Mouse (Mus musculus) kidney, adult 8-10 months (tissue): ENCODE results near the gene Syngr1.

Experiments
- DNase-seq, 2 experiments: peaks; one replicate each; pipeline ENCODE4 v3.0.0; 2022

Syngr1 gene

DNA sequence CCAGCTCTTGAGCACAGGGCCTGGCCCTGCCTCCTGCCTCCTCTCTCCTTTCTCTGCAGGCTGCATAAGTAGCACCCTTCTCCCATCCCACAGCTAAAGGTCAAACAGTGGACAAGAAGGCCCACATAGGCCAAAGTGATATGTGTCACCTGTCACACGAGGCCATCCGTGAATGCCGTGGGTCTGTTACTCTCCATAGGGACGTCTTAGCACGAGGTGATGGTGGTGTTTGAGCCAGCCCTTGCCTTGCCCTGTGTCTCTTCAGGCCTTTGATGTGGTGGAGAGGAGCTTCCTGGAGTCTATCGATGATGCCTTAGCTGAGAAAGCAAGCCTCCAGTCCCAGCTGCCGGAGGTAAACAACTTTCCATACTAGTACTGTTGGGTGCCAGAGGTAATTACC is 58.4 kb downstream of the Syngr1 start:
- no peak for DNase-seq

DNA sequence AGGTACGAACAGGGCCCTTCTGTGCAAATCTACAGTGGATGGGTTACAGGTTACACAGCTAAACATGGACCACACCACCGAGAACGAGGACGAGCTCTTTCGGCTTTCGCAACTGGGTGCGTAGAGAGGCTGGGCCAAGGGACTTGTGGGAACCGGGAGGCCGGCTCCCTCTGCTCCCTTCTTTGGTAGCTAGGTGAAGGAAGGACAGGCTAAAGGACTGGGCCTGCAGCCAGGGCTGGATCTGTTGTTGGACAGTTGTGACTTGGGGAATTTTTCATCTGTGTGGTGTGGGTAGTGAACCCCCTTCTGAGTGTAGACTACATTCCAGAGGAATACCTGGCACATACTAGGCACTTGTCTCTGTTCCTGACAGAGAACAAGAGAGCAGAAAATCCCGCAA is 61.5 kb downstream of the Syngr1 start:
- DNase-seq: no peak

DNA sequence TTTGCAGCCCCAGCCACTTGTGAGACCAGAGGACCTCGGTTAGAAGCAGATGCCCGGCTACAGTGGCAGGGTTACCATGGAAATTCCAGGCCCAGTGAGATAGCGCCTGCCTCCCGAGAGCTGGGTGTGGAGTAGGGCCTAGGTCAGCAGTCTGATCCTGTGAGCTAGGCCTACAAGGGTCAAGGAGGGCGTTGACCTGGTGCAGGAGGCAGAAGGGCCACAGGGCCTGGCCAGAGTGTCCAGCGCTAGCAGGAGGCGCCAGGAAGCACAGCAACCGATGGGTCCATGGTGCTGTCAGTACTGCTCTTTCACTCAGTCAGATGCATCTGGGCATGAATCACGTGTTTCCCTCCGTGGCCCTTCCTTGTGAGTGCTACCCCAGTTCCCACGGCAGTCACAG is 62.6 kb downstream of the Syngr1 start:
- no peak for DNase-seq

DNA sequence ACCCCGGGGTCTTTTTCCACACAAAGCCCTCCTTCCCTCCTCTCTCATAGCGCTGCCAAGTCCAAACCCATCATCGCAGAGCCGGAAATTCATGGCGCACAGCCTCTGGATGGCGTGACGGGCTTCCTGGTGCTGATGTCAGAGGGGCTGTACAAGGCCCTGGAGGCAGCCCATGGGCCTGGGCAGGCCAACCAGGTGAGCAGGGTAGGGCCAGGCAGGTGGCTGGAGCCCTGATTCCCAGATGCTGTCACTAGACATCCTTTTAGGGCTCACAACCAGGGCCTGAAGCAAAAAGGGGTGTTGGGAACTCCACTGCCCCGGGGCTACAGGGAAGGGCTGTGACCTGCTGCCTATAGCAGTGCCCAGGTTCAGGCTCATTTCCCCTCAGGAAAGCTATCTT is 64.6 kb downstream of the Syngr1 start:
- DNase-seq: no peak

DNA sequence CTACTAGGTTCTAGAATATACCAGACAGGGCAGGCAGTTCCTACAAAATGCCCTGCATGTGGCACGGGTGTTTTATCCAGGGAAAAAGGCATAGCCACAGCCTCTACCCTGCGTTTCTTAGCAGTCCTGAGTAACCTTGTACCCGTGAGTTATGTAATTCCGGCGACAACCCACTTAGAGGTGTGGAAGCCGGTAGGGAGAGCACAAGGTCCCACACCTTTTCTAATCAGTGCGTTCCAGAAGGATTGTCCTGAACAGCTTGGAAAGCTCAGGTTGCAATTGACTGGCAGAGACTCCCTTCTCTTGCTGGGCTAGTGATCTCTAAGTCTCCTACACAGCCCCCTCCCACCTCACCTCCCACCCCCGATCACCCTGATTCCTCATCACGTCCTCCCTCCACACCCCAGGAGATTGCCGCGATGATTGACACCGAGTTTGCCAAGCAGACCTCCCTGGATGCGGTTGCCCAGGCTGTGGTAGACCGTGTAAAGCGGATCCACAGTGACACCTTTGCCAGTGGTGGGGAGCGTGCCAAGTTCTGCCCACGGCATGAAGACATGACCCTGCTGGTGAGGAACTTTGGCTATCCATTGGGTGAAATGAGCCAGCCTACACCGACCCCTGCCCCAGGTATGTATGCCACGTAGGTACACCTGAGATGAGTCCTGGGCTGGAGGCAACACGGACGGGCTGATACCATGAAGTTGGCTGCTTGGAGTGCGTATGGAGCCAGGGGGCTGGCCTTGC is 66.2 kb downstream of the Syngr1 start:
- DNase-seq: no peak

DNA sequence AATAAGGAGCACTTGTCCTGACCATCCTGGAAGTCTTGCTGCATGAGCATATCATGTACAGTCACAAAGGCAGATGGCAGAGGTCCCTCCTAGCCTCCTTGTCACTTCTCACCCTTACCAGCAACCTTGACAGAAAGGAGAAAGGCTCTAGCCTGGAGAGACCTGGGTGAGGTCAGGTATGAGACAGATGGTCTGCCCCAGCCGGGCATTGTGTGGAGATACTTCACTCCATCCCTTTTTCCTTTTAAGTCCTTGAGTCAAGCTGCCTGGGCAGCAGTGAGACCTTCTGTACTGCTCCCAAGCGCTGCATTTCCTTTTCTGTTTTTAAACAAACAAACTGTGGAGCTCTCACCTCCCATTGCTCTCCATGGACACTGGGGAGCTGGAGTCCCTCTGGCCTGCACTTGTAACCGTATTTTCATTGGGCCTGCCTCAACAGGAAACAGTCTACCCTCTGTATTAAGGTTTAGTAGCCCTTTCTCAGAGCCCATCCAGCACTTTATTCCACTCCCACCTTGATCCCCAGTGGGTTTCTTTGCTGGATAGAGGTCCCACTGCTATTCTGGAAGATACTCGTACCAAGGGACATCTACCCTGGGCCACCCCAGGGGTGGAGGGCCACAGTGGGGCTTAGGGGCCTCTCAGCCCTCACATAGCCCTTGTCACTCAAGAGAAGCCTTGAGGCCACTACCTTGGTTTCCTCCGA is 67.0 kb downstream of the Syngr1 start:
- no peak for DNase-seq

DNA sequence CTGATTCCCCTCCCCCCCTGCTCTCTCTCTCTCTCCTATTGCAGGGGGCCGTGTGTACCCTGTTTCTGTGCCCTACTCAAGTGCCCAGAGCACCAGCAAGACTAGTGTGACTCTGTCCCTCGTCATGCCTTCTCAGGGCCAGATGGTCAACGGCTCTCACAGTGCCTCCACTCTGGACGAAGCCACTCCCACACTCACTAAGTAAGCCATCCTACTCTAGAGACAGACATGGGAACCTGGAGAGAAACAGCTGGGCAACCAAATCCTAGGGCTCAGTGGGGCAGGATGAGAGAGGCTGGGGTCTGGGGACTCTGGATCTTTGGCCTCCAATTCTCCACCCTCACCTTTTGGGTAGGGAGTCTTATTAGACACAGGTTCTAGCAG is 67.6 kb downstream of the Syngr1 start:
- no peak for DNase-seq

DNA sequence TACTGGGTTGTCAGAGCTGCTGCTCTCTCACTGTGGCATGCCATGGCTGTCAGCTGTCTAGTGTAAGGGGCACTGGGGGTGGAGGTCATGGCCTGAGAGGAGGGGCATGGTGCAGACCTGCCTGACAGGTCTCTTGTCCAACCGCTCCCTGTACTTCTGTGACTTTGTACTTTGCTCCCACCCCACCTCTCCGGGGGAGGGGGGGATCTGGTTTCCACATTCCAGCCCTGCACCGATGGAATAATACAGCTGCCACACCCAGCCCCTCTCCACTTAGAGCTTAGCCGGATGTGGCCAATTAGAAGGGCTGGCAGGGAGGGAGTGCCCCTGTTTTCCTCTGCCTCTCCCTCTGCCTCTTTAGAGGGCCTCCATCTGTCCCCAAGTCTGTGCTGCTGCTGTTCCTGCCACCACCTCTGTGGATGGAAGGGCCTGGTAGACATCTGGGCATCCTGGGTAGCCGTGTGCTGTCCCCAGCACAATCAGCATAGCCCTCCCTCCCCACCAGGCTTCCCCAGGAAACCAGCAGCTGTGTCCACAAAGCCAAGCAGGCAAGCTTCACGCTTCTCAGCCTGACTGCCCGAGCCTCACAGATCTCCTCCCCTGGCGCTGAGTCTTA is 68.3 kb downstream of the Syngr1 start:
- DNase-seq: peak; percentile 89 to 91

DNA sequence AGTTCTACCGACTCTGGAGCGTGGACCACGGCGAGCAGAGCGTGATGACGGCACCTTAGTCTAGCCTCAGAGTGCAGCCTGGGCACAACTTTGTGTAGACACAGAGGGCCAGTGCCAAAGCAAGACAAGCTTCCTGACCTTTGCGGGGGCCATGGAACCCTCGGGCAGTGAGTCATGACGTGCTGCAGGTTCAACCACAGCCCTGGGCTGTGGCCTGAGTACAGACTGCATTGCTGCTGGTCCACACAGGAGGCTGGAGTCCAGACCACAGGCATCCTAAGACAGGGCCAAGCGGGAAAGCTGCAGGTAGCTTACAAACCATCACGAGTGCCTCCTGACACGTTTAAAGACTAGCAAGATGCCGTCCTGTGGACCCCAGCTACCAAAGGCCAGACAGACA is 69.1 kb downstream of the Syngr1 start:
- no peak for DNase-seq

DNA sequence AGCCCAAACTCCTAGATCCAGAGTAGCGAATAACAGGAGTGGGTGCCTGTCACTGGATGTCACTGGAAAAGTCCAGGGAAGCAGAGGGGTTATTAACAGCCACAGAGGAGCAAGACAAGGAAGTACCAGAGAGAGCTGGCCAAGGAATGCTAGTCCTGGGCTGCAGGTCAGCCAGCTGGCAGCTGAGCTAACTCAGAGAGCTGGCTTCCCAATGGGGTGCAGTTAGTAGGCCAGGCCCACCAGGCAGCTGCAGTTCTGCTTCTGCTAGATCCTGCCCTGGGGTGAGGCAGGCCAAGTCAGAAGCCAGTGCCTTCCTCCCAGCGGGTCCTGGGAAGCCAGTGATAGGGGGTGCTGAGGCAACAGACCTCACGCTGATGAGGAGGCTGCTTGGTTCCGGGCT is 69.6 kb downstream of the Syngr1 start:
- DNase-seq: no peak

DNA sequence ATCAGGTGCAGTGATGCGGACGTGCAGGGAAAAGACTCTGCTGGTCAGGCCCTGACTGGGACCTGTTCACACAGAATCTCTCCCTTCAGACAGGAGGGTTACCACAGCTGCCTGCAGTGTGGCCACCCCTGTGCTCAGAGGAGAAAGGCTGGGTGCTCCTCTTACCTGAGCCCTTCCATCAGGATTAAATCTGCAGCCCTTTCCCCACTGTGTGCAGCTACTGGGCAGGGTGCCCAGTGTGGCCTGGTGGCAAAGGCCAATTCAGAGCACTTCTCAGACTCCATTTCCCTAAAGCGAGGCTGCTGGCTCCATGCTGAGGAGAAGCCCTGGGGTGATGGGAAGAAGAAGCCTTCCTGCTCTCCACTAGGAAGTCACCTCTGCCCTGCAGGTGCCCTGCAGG is 70.1 kb downstream of the Syngr1 start:
- no peak for DNase-seq

DNA sequence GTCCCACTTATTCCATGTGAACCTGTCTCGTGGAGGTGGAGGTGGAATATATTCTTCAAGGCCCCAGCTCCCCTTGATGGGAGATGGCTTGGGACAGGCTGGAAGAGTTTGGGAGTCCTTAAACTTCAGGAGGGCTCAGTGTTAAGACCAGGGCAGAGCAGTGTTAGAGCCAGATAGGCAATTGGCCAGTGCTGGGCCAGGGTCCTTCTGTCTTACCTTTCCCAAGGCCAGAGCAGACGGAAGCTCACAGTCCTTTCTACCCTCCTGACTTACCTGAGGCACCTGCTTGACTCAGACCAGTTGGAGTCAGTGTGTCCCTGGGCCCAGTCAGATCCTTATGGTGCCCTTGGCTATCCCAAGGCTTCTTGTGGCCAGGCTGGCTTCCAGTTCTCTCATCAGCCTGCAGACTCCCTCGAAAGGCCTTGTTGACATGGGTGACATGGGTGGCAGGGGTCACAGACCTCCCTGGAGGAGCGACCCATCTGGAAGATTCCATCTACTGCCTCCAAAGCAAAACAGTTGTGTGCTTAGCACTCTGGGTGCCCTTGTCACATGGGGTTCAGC is 71.3 kb downstream of the Syngr1 start:
- no peak for DNase-seq

DNA sequence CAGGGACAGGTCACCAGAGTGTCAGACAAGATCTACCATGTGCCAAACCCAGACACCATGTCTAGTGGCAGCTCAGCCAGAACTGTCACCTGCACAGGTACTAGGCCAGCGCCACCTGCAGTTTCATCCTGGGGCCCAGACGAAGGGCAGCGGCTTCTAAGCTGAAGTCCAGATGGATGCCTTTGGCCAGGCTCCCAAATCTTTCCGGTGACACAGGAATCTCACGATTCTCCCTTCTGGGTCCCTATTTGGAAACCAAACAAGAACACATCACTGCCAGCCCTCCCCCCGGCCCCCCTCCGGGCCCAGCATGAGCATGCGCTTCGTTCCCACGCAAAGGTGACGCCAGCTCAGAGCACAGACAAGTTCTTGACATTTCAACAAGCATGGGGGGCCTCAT is 72.1 kb downstream of the Syngr1 start:
- DNase-seq: no peak

DNA sequence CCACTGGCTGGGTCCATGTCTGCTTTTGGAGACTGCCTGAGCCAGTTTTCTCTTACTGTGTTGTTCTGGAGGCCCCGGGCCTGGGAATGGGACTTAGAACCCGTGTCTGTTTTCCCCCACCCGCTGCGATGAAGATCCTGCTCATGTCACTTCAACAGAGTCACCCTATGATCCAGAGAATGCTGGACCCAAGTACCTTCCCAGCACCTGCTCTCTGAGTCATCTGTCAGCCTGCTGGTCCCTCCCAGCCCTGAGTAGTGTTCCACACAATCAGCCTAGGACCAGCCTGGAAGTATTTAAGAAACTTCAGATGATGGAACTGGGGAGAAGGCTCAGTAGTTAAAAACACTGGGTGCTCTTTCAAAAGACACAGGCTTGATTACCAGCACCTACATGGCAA is 72.6 kb downstream of the Syngr1 start:
- no peak for DNase-seq

DNA sequence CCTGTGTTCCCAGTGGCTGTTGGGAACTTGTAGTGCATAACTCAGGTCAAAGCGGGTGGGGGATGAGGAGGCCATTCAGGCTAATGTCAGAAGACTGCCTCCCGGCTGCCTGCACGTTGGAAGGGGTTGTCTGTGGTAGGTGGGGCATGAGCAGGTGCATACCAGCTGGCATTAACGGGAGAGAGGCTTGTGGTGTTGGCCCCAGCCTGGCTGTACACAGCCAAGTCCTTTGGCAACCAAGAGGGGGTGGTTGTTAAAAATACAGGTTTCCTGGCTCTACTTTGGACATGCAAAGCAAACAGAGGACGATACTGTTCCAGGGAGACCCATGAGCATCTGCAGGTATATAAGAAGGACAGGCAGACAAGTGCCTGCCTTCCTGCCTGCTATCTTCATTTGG is 74.3 kb downstream of the Syngr1 start:
- no peak for DNase-seq
